Mouse (Mus musculus): ENCODE measurements at regions not wholly inside any gene's neighbourhood (a gene's known extent, or its start where the extent isn't known, plus 50 kb on each side); places are given as distances from the start of the nearest gene placed in this dataset.

- DNase-seq = no peak
These were observed 59.7 kb upstream of the Ikzf2 start for GRCm38 (mm10) chr1:69746575-69747290.

DNA sequence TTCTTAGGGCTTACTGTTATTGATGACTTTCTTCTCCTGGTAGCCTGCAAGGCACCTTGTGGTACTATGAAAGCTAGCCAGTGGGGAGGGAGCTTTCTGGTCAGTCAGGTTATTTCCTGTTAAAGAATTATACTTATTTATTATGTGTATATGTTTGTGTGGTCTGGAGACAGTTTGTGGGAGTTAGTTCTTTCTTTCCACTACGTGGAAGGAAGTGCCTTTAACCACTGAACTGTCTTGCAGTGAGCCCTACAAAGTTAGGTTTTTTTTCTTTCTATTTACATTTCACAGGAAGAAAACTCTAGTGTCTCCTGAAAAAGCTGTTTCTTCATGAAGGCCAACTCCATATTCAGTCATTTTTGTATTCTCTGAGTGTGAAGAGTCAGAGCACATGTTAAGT is 65.7 kb upstream of the Ikzf2 start:
- no peak for DNase-seq

DNA sequence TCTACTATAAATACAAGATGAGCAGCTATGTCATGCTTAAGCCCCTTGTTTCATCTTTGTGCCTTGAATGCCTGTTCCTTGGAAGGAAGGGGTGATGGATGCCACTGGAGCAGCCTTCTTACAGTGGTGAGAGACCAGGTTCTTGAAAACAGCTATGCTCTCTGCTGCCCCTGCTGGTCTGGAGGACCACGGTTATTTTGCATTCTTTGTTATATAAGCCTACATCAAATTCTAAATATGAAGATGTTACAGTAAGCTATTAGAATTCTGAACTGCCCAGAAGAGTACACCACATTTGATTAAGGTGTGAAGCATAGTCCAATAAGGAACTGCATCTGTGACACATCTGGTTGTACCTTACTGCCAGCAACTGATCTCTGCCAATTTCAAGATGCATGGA is 69.1 kb upstream of the Spag16 start:
- DNase-seq = no peak

- DNase-seq = no peak
These were observed 67.2 kb upstream of the Spag16 start for GRCm38 (mm10) chr1:69759544-69759943.

DNA sequence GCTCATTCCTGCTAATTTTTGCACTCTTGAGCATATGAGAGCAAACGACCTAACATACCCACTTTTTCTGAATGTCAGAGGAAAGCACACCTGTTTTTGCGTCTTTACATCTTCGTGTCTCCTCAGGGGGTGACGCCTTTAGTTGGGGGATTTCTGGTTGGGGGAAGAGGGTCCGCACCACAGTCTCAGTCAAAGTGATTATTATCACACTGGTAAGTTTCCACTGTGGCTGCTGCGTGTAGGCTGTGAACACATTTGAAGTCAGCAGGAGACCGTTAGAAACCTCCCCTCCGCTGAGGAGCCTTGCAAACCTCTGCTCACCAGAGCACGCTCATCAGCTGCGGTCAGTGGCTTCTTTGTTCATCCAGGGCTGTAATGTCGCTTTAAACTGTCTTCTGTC is 58.1 kb upstream of the Spag16 start:
- DNase-seq = no peak

- no peak for DNase-seq
These were observed 56.6 kb upstream of the Spag16 start for GRCm38 (mm10) chr1:69770209-69770608.

GRCm38 (mm10) chr1:69771436-69771835 is 55.3 kb upstream of the Spag16 start:
- no peak for DNase-seq

GRCm38 (mm10) chr1:69775589-69775988 is 51.2 kb upstream of the Spag16 start:
- DNase-seq = peak; percentile 11

Data from right cerebral cortex, postnatal 14 days (tissue).